Mouse (Mus musculus) urinary bladder, adult 2 months (tissue): Measurements from ENCODE around the gene Gm2431. TPM values are rescaled to one million over a fixed set of nuclear protein-coding genes. Genes with fewer than 3 reads are reported as not detected.

ENCODE experiments used
- DNase-seq: peaks from one replicate; pipeline ENCODE4 v3.0.0; 2022; ENCODE audit warnings: low spot score
- polyA plus RNA-seq: library from polyadenylated mRNA; depleted of rRNA; stranded (reverse); fragments of >200 nt; gene quantifications from 2 replicates; pipeline ENCODE4 v1.2.3, GENCODE M21; 2012; rRNA removed

Gene Gm2431
- polyA plus RNA-seq, 1 experiment: not detected

- no peak for DNase-seq
Measured at GRCm38 (mm10) chr7:142211559-142211958, 46.6 kb downstream of the Gm2431 start, which contains the start of gene Gm7579. Gene Gm7579, plus strand, starts transcription at chr7:142211859.

Other genes starting within 250 kb of the Gm2431 start
- gene Mob2, start 197.3 kb downstream of the Gm2431 start, polyA plus RNA-seq: 91.8 and 102 TPM in 2 replicates
- 4.1 and 5.0 TPM in 2 replicates for gene Dusp8, start 162.5 kb downstream of the Gm2431 start, polyA plus RNA-seq
- not detected in 2 replicates for gene Gm45618, start 137.6 kb downstream of the Gm2431 start, polyA plus RNA-seq
- gene Gm39115, start 122.3 kb downstream of the Gm2431 start, polyA plus RNA-seq: not detected in 2 replicates
- not detected in 2 replicates for gene Gm45337, start 113.7 kb downstream of the Gm2431 start, polyA plus RNA-seq
- not detected in 2 replicates for gene Gm29735, start 101.2 kb downstream of the Gm2431 start, polyA plus RNA-seq
- not detected in 2 replicates for gene Gm4553, start 92.6 kb downstream of the Gm2431 start, polyA plus RNA-seq
- gene Krtap5-2, start 82.3 kb downstream of the Gm2431 start, polyA plus RNA-seq: not detected in 2 replicates
- gene Gm10153, start 68.0 kb downstream of the Gm2431 start, polyA plus RNA-seq: not detected in 2 replicates
- not detected in 2 replicates for gene Krtap5-3, start 57.0 kb downstream of the Gm2431 start, polyA plus RNA-seq
- gene Gm7579, start 46.5 kb downstream of the Gm2431 start, polyA plus RNA-seq: not detected in 2 replicates
- gene Krtap5-5, start 28.4 kb downstream of the Gm2431 start, polyA plus RNA-seq: not detected in 2 replicates
- not detected in 2 replicates for gene Gm40460, start 17.3 kb downstream of the Gm2431 start, polyA plus RNA-seq
- gene Gm4559, start 16.0 kb upstream of the Gm2431 start, polyA plus RNA-seq: not detected in 2 replicates
- not detected in 2 replicates for gene Krtap5-1, start 38.8 kb upstream of the Gm2431 start, polyA plus RNA-seq
- not detected in 2 replicates for gene Krtap5-4, start 45.2 kb upstream of the Gm2431 start, polyA plus RNA-seq
- 35.2 and 36.2 TPM in 2 replicates for gene Ifitm10, start 115.4 kb upstream of the Gm2431 start, polyA plus RNA-seq
- gene Gm49369, start 124.3 kb upstream of the Gm2431 start, polyA plus RNA-seq: 2.0 and 2.2 TPM in 2 replicates
- gene Ctsd, start 129.7 kb upstream of the Gm2431 start, polyA plus RNA-seq: 836 and 938 TPM in 2 replicates
- gene Syt8, start 176.5 kb upstream of the Gm2431 start, polyA plus RNA-seq: 316 and 420 TPM in 2 replicates
- gene Tnni2, start 183.5 kb upstream of the Gm2431 start, polyA plus RNA-seq: 39.4 and 48.2 TPM in 2 replicates
- gene Lsp1, start 202.5 kb upstream of the Gm2431 start, polyA plus RNA-seq: 379 and 420 TPM in 2 replicates
- gene Tnnt3, start 240.5 kb upstream of the Gm2431 start, polyA plus RNA-seq: 74.3 and 79.9 TPM in 2 replicates